18 mouse cellular contexts compared by ENCODE assay signal in genomic region chr2:117930895-117931537, GRCm38 (mm10).
"Had no signal": no experiment of that assay in that cellular context is flagged by ENCODE, and none has a peak within 500 bp of the region (broad histone marks: within the 10 kb centered on the region; RNA-seq: fewer than 3 reads in every experiment).

No protein-coding gene starts in this region.

- H3K9me3 ChIP-seq: limb, embryonic 12.5 days; limb, embryonic 15.5 days; midbrain, embryonic 13.5 days had no signal

- H3K27ac ChIP-seq: kidney, postnatal 0 days; limb, embryonic 12.5 days; limb, embryonic 15.5 days; liver, embryonic 14.5 days; macrophage; midbrain, embryonic 13.5 days had no signal

- H3K27me3 ChIP-seq: limb, embryonic 12.5 days; limb, embryonic 15.5 days; midbrain, embryonic 13.5 days had no signal

- H3K4me3 ChIP-seq: limb, embryonic 12.5 days; limb, embryonic 15.5 days; midbrain, embryonic 13.5 days had no signal

- ATAC-seq: inflammation-experienced regulatory T-cells, adult 6 months; intestine, embryonic 16.5 days; lung, postnatal 0 days; midbrain, embryonic 13.5 days; midbrain, embryonic 16.5 days had no signal

- H3K9ac ChIP-seq: limb, embryonic 12.5 days; limb, embryonic 15.5 days; liver, embryonic 14.5 days; lung, embryonic 14.5 days; midbrain, embryonic 13.5 days had no signal

- H3K4me1 ChIP-seq: limb, embryonic 12.5 days; midbrain, embryonic 13.5 days had no signal

- H3K36me3 ChIP-seq: limb, embryonic 12.5 days; limb, embryonic 15.5 days; midbrain, embryonic 13.5 days had no signal

- H3K4me2 ChIP-seq: limb, embryonic 12.5 days; limb, embryonic 15.5 days; lung, embryonic 14.5 days; midbrain, embryonic 13.5 days had no signal

- DNase-seq: kidney, adult 18-20 months; kidney, adult 9 months; kidney, postnatal 25 days; layer of hippocampus, postnatal 36 days; left cerebral cortex, postnatal 4 days; lung, embryonic 14.5 days; thymus, adult 18-20 months; thymus, postnatal 36 days had no signal
